Mouse (Mus musculus): ENCODE measurements at regions not wholly inside any gene's neighbourhood (a gene's known extent, or its start where the extent isn't known, plus 50 kb on each side); places are given as distances from the start of the nearest gene placed in this dataset.

DNA sequence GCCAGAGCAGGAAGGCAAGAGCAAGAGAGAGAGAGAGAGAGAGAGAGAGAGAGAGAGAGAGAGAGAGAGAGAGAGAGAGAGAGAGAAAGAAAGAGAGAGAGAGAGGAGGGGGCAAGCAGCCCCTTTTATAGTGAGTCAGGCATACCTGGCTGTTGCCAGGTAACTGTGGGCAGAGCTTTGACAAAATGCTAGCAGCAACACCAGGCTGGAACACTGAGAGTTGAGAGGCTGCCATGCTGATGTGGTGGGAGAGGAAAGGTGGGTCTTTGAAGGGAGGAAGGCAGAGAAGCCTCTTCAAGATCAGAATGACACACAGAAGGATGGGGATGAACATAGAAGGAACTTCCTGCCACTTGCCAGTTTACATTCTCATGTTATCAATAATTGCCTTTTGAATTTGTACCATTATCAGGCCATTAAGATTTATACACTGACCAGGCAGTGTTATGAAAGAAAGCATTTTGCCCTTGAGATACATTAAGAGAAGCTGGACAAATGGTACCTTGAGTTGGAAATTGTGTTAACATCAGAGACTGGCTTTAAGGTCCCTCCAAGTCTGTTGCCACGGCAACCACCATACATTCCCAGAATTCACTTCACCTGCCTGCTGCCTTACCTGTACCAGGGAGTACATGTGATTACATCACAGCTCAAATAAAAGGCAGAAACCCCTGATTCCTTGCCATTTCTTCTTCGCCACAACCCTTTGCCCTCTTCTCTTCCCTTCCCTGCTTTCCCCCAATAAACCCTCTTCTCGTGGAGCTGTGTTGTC lies 463.3 kb downstream of the Plod2 start:
- H3K9ac ChIP-seq: no peak overlapping the region
- no peaks in the 10 kb centered on the region for H3K4me1 ChIP-seq
- no peak for ATAC-seq (replicated peaks; ENCODE audit: low FRiP score)
- no peaks in the 10 kb centered on the region for H3K36me3 ChIP-seq
- H3K4me2 ChIP-seq: no peak overlapping the region
- no peaks in the 10 kb centered on the region for H3K9me3 ChIP-seq (replicated peaks)
- H3K27me3 ChIP-seq: no peaks in the 10 kb centered on the region
- H3K27ac ChIP-seq: no peak overlapping the region
- H3K4me3 ChIP-seq (replicated peaks): no peak overlapping the region
- WGBS: 85% methylated on average over 3 of the region's 3 CpGs

DNA sequence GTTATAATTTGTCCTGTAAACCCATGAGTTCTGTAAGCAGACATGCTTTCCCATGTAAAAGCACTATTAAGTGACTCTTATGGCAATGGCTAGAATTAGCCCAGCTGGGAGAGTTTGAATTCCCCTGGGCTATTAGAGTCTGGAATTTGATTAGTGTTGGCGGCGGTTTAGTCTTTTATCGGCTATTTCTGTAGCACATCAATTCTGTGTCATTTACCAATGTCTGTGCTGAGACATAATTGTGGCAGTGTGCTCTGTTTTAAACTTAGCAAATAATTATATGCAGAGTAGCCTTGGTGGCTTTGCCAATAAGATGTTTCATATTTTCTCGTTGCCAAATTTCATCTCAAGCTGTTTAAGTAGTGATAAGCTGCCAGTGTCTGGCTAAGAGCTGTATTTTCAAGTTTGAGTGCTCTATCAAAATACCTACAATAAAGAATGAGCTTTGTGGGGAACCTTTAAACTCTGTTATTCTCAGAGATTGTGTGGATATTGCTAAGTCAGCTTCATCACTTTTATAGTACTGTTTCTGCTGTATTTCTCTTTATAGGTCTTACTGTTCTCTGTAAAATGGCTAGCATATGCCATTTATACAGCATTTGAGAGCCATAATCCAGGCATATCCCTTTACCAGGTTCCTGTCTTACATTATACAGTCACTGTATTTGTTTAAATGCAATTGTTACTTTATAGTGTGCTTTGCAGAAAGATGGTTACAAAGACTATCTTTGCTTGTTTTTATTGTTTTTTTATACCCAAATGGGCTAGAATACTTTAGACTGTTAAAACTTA lies 466.7 kb downstream of the Plod2 start:
- 80% methylated on average over 4 of the region's 4 CpGs for WGBS
- ATAC-seq (replicated peaks; ENCODE audit: low FRiP score): no peak
- no peaks in the 10 kb centered on the region for H3K36me3 ChIP-seq

GRCm38 (mm10) chr9:93044298-93044912 lies 502.4 kb downstream of the Plod2 start:
- no peak overlapping the region for H3K4me2 ChIP-seq
- ATAC-seq (replicated peaks; ENCODE audit: low FRiP score): no peak
- no peaks in the 10 kb centered on the region for H3K27me3 ChIP-seq
- no peaks in the 10 kb centered on the region for H3K36me3 ChIP-seq
- no peaks in the 10 kb centered on the region for H3K4me1 ChIP-seq
- no peaks in the 10 kb centered on the region for H3K9me3 ChIP-seq (replicated peaks)
- WGBS: 79% methylated on average over 10 of the region's 10 CpGs
- no peak overlapping the region for H3K27ac ChIP-seq
- H3K9ac ChIP-seq: no peak overlapping the region
- no peak overlapping the region for H3K4me3 ChIP-seq (replicated peaks)

More for the DNA sequence above, 466.7 kb downstream of the Plod2 start:
- H3K4me1 ChIP-seq: no peaks in the 10 kb centered on the region
- no peaks in the 10 kb centered on the region for H3K27me3 ChIP-seq
- H3K27ac ChIP-seq: no peak overlapping the region
- H3K4me2 ChIP-seq: no peak overlapping the region
- no peak overlapping the region for H3K4me3 ChIP-seq (replicated peaks)
- no peaks in the 10 kb centered on the region for H3K9me3 ChIP-seq (replicated peaks)
- H3K9ac ChIP-seq: no peak overlapping the region

DNA sequence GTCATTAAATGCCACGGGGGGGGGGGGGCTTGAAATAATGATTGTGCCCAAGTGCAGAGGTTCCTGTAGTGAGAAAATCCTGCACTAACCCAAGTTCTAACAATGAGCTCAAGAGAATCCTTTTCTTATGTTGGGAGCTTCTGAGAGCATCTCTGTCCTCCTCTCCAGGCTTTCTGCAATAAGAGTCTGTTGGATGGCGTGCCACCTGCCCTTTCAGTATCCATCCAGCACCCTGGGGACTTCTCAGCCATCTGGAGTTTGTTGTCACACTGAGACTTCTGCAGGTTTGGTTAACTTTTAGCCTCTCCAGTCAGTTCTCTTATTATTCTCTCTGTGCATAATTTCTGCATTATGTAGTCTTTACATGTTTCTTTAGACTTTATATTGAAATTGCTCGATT lies 530.1 kb downstream of the Plod2 start:
- Histone ChIP-seq H3K4me3 (replicated peaks) (no peak overlapping the region), H3K4me1 (no peaks in the 10 kb centered on the region), H3K36me3 (no peaks in the 10 kb centered on the region), H3K9ac (no peak overlapping the region), H3K27ac (no peak overlapping the region), H3K4me2 (no peak overlapping the region), H3K9me3 (replicated peaks) (no peaks in the 10 kb centered on the region), H3K27me3 (no peaks in the 10 kb centered on the region)
- WGBS: 78% methylated on average over 3 of the region's 3 CpGs
- ATAC-seq (replicated peaks; ENCODE audit: low FRiP score): no peak

- no peaks in the 10 kb centered on the region for H3K4me1 ChIP-seq
- no peak overlapping the region for H3K4me2 ChIP-seq
- WGBS: 86% methylated on average over 1 of the region's 1 CpGs
- no peaks in the 10 kb centered on the region for H3K9me3 ChIP-seq (replicated peaks)
- no peak overlapping the region for H3K9ac ChIP-seq
- H3K27ac ChIP-seq: no peak overlapping the region
- no peaks in the 10 kb centered on the region for H3K27me3 ChIP-seq
- ATAC-seq (replicated peaks; ENCODE audit: low FRiP score): no peak
- no peak overlapping the region for H3K4me3 ChIP-seq (replicated peaks)
- H3K36me3 ChIP-seq: no peaks in the 10 kb centered on the region
Observed at GRCm38 (mm10) chr9:93083114-93083513, 541.1 kb downstream of the Plod2 start.

GRCm38 (mm10) chr9:93098008-93098581 lies 556.1 kb downstream of the Plod2 start:
- ATAC-seq (replicated peaks; ENCODE audit: low FRiP score): no peak
- no peak overlapping the region for H3K4me3 ChIP-seq (replicated peaks)
- H3K9ac ChIP-seq: no peak overlapping the region
- no peaks in the 10 kb centered on the region for H3K27me3 ChIP-seq
- no peaks in the 10 kb centered on the region for H3K36me3 ChIP-seq
- H3K27ac ChIP-seq: no peak overlapping the region
- no peaks in the 10 kb centered on the region for H3K9me3 ChIP-seq (replicated peaks)
- H3K4me2 ChIP-seq: no peak overlapping the region
- 86% methylated on average over 1 of the region's 1 CpGs for WGBS
- H3K4me1 ChIP-seq: no peaks in the 10 kb centered on the region

DNA sequence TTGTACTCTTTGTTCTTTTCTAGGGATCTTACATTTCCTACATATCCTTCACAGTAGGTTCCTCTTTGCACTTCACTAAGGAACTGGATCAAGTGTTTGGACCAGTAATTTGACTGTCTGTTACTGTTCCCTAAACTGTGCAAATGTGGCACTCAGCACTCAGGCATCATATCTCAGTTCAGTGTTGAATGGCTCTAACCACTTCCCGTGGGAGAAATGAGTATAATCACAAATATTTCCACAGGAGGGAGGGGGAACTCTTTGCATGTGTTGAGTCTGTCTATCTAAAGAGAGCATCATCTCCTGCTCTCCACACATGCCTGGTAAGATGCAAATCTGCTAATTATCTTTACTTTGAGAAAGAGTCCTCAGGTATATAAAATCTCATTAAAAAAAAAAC lies 588.5 kb downstream of the Plod2 start:
- Histone ChIP-seq H3K9me3 (replicated peaks) (no peaks in the 10 kb centered on the region), H3K4me3 (replicated peaks) (no peak overlapping the region), H3K27ac (no peak overlapping the region), H3K36me3 (no peaks in the 10 kb centered on the region), H3K4me2 (no peak overlapping the region), H3K9ac (no peak overlapping the region), H3K27me3 (no peaks in the 10 kb centered on the region), H3K4me1 (no peaks in the 10 kb centered on the region)
- no peak for ATAC-seq (replicated peaks; ENCODE audit: low FRiP score)
- 71% methylated on average over 1 of the region's 1 CpGs for WGBS

GRCm38 (mm10) chr9:93131620-93132200 lies 589.7 kb downstream of the Plod2 start:
- Histone ChIP-seq H3K9me3 (replicated peaks) (no peaks in the 10 kb centered on the region), H3K4me2 (no peak overlapping the region), H3K9ac (no peak overlapping the region), H3K4me1 (no peaks in the 10 kb centered on the region), H3K4me3 (replicated peaks) (no peak overlapping the region), H3K36me3 (no peaks in the 10 kb centered on the region), H3K27me3 (no peaks in the 10 kb centered on the region), H3K27ac (no peak overlapping the region)
- ATAC-seq (replicated peaks; ENCODE audit: low FRiP score): no peak

DNA sequence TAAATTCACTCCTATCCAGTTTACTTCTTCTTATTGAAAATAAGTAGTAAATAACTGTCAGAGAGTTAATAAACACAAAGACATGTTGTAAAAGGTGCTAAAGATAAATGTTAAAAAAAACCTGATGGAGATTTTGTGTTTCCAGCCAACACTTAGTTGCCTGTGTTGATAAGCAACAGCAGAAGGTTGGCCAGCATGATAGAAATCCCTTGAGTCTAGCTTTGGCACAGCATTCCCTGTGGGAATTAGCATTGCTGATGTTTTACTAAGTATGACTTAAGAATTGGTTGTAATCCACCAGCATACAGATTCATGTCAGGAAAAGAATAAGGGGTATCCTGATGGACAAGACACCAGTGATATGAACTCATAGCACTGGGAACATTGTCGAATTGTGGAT lies 594.3 kb downstream of the Plod2 start:
- Histone ChIP-seq H3K4me2 (no peak overlapping the region), H3K9ac (no peak overlapping the region), H3K27ac (no peak overlapping the region), H3K9me3 (replicated peaks) (no peaks in the 10 kb centered on the region), H3K4me1 (no peaks in the 10 kb centered on the region), H3K27me3 (no peaks in the 10 kb centered on the region), H3K4me3 (replicated peaks) (no peak overlapping the region), H3K36me3 (no peaks in the 10 kb centered on the region)
- WGBS: 89% methylated on average over 1 of the region's 1 CpGs
- ATAC-seq (replicated peaks; ENCODE audit: low FRiP score): no peak

- Histone ChIP-seq H3K27me3 (no peaks in the 10 kb centered on the region), H3K27ac (no peak overlapping the region), H3K4me2 (no peak overlapping the region), H3K4me1 (no peaks in the 10 kb centered on the region), H3K4me3 (replicated peaks) (no peak overlapping the region), H3K9me3 (replicated peaks) (no peaks in the 10 kb centered on the region), H3K9ac (no peak overlapping the region), H3K36me3 (no peaks in the 10 kb centered on the region)
- no peak for ATAC-seq (replicated peaks; ENCODE audit: low FRiP score)
Observed at GRCm38 (mm10) chr9:93170071-93170470, 628.0 kb downstream of the Plod2 start.

DNA sequence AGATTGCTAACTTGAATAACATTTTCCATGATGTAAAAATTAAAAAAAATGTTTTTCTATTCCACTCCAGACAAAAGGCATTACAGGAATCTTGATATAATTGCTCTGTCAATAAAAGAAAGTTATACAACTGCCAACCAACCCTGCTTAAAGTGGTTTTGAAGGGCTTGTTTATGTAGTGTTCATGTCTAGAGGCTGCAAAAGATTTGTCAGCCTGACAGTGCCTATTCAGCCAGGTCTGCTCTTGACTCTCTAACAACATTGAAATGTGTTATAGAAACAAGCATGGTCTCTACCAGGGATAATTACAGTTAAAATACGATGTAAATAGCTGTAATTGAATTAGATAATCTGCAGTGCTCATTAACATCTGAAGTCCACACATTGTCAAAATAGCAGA lies 644.6 kb downstream of the Plod2 start:
- H3K9ac ChIP-seq: no peak overlapping the region
- no peaks in the 10 kb centered on the region for H3K4me1 ChIP-seq
- no peak for ATAC-seq (replicated peaks; ENCODE audit: low FRiP score)
- H3K27ac ChIP-seq: no peak overlapping the region
- H3K27me3 ChIP-seq: no peaks in the 10 kb centered on the region
- no peak overlapping the region for H3K4me3 ChIP-seq (replicated peaks)
- WGBS: 60% methylated on average over 1 of the region's 1 CpGs
- H3K9me3 ChIP-seq (replicated peaks): no peaks in the 10 kb centered on the region
- no peaks in the 10 kb centered on the region for H3K36me3 ChIP-seq
- no peak overlapping the region for H3K4me2 ChIP-seq

- Histone ChIP-seq H3K9me3 (replicated peaks) (no peaks in the 10 kb centered on the region), H3K36me3 (no peaks in the 10 kb centered on the region), H3K9ac (no peak overlapping the region), H3K27ac (no peak overlapping the region), H3K27me3 (no peaks in the 10 kb centered on the region), H3K4me3 (replicated peaks) (no peak overlapping the region), H3K4me2 (no peak overlapping the region), H3K4me1 (no peaks in the 10 kb centered on the region)
- ATAC-seq (replicated peaks; ENCODE audit: low FRiP score): no peak
Observed at GRCm38 (mm10) chr9:93232562-93232961, 690.5 kb downstream of the Plod2 start.

Data from kidney, embryonic 15.5 days (tissue).